Mouse (Mus musculus) frontal cortex, postnatal 10 days (tissue): Measurements from ENCODE around the gene Slc17a7.
"Not testable (repeated sequence)": the region's sequence is repeated elsewhere in the genome, so short reads cannot be mapped to it uniquely, and the experiment has no call there.

Experiments used
- DNase-seq, 2 experiments: peaks; one replicate each; pipeline ENCODE4 v3.0.0; 2022; ENCODE audit warnings: low spot score in 2 of 2, mixed read lengths in 1 of 2

The Slc17a7 gene

DNA sequence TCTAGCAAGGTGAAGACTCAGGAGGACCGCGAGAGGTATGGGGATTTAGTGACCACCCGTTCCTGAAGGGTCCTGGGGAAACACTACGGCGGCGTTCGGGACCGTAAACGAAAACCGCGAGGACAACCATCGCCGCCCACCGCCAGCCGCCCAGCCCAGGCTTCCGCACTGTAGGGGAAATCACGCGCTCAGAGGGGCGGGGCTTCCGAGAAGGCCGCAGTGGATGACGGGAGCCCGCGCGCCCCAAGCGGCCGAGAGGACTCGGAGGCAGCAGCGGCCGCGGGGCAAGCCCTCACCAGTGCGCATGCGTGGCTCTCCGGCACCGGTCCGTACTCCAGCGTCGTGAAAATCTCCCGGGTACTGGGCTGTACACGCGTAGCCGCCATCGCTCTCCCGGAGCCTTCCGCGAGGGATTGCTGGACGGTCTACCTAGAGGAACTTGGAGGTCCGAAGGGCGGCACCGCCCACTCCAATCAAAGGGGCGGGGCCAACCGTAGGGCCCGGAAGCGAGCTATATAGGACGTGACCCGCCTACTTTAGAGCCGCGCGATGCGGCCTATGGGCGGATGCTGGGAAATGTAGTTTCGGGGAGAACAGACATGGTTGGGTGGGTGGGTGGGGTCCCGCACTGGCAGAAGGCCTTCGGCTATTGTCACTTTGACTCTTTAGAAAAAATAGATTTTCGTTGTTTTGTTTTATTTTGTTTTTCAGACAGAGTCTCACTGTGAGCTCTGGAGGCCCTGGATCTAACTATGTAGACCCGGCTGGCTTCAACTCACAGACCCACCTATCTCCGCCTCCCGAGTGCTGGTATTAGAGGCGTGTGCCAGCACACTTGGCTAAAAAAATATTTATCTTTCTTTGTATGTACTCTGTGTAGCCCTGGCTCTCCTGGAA lies 9.4 kb upstream of the Slc17a7 start, which contains the start of the genes Pih1d1 and Aldh16a1:
TSS of gene Pih1d1 (plus strand) at position 208 of the 897 bp plus-strand sequence.
TSS of gene Aldh16a1 (minus strand) at position 489 of the 897 bp plus-strand sequence.
- peak; percentile 94 to 98 for DNase-seq

DNA sequence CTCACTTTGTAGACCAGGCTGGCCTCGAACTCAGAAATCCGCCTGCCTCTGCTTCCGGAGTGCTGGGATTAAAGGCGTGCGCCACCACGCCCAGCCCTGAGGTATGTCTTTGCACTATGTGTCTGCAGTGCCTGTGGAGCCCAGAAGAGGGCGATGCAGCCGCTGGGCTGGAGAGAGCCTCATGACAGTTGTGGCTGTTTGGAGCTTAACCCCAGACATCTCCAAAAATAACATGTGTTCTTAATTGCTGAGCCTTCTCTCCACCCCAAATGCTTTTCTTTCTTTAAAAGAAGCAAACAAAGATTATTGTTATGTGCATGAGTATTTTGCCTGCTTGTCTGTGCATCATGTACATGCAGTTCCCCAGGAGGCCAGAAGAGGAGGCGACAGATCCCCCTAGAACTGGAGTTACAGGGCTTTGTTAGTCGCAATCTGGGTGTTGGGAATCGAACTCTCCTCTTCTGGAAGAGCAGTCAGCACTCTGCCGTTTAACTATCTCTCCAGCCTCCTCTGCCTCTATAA lies 8.7 kb upstream of the Slc17a7 start:
- peak in 1 of 2 experiments; percentile 54 for DNase-seq

- DNase-seq, result no peak
These were observed 8.2 kb upstream of the Slc17a7 start for GRCm38 (mm10) chr7:45155590-45155989.

DNA sequence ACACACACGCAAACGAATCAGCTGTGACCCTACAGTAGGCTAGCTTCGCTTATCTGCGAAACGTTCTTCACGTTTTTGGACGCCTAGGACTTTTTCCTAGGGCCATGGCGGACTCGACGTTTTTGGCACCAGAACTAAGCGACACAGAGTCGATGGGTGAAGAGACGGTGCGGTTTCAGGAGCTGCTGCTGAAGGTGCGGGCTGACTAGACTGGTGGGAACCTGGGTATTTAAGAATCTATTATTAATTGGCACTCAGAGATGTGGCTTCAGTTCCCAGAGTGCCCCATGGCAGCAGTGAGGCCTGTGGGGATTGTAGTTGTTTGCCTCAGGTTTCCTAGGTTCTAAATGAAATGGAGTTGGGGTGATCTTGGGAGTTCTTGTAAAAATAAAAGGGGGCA lies 7.5 kb upstream of the Slc17a7 start:
- DNase-seq, result no peak

DNA sequence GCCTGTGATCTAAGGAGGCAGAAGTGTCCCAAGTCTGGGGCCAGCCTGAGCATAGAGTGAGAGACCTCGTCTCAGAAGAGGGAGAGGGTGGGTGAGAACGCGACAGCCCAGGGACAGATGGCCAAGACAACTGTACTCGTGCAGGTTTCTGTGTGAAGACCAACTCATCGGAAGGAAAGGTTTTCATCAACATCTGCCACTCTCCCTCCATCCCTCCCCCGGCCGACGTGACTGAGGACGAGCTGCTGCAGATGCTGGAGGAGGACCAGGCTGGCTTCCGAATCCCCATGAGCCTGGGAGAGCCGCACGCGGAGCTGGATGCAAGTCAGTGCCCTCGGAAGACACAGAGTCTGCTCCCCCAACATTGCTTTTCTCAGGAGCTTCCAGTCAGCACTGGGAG lies 6.3 kb upstream of the Slc17a7 start:
- DNase-seq, result no peak

GRCm38 (mm10) chr7:45158991-45159390 lies 4.8 kb upstream of the Slc17a7 start:
- DNase-seq, result no peak

GRCm38 (mm10) chr7:45160316-45160800 lies 3.4 kb upstream of the Slc17a7 start:
- no peak for DNase-seq

DNA sequence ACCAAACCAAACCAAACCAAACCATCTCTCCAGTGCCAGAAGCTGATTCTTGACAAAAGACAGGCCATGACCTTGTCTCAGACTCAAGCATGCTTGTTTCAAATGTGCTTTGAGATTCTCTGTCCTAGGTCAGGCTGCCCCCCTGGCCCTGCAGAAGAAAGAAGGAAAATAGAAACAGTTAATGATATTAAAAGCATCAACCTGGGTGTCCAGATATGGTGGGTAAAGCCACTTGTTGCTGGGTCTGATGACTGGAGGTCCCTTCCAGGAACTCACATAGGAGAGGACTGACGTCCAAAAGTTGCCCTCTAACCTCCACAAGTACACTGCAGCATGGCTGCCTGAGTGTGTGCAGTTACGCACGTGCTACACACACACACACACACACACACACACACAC lies 2.9 kb upstream of the Slc17a7 start:
- DNase-seq, result no peak

DNA sequence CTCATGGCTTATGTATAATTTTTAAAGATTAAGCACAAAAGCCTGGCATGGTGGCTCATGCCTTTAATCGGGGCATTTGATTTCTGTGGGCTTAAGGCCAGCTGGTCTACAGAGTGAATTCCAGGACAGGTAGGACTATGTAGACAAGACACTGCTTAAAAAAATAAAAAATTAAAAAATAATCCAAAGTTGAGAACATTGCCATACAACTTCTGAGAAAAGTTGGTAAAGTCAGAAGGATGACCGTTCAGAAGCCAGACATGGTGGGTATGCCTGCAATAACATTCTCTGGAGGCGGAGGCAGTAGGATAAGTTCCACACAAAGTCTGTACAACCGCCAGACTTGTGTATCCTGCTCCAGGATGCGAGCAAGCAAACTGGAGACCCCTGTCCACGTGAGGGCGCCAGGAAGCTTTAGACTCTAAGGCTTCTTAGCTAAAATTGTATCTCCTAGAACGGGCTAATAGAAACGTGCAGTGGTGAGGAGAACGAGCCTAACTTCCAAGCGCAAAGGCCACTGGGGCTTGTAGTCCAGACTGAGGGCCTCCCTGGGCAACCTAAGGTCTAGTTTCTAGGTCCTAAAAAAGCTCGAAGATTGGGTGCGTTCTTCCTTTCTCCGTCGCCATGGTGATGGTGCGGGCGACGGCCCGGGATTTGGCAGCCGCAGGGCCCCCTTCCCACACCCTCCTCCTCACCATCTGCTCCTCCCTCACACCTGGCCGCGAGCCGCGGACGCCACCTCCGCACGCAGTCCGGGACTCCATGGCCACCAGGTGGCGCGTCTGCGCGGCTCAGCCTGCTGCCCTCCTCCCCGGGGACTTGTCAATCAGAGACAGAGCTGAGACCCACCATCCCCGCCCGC lies 1.9 kb upstream of the Slc17a7 start:
- peak; percentile 90 to 91 for DNase-seq

DNA sequence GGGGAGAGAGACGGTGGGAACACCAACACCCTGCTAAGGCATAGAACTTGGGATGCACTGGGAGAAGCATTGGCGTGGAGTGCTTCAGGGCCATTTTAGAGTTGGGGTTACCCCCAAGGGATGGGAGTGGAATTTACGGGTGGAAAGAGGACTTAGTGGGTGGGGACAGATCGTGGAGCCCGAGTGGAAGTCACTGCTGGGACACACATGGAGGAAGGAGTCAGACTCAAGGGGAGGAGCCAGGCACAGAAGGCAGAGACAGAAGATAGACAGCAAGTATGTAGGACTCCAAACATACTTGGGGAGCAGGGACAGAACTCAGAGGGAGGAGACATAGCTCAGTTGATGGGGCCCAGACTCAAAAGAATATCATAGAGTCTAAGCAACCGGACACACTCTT lies 1.2 kb upstream of the Slc17a7 start:
- DNase-seq, result no peak

DNA sequence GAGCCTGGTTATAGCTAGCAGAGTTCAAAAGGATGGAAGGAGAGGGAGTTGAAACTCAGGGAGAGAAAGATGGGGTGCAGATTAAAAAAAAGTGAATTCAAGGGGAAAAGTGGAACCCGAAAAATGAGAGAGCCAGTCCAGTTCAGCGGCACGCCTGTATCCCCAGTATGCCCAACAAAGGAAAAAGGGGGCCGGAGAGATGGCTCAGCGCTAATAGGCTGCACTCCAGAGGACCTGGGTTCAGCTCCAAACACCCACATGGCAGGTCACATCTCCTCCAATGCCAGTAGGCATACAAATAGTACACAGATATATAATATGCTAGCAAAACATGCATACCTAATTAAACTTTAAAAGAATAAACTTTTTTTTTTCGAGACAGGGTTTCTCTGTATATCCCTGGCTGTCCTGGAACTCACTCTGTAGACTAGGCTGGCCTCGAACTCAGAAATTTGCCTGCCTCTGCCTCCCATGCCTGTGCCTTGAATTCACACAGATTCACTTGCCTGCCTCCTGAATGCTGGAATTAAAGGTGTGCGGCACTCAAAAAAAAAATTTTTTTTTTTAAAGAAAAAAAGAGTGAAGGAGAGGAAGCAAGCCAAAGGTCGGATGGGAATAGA lies 643 bp upstream of the Slc17a7 start:
- no peak for DNase-seq

DNA sequence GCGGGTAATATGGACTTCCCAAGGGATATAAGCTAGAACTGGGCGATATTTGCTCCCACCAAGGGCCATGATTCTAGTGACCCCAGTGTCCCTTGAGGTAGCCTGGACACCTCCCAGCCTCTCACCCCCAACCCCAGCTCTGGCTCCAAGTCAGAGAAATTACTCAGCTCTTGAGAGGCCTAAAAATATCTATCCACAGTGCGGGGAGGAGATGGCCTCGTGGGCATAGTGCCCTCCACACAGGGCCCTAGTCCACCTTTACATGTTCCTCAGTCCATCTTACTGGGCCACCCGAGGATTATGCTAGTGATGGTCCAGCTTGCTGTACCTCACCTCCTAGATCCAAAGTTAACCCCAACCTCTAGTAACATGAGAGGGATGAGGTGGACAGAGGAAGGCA lies 1.1 kb downstream of the Slc17a7 start:
- no peak for DNase-seq

DNA sequence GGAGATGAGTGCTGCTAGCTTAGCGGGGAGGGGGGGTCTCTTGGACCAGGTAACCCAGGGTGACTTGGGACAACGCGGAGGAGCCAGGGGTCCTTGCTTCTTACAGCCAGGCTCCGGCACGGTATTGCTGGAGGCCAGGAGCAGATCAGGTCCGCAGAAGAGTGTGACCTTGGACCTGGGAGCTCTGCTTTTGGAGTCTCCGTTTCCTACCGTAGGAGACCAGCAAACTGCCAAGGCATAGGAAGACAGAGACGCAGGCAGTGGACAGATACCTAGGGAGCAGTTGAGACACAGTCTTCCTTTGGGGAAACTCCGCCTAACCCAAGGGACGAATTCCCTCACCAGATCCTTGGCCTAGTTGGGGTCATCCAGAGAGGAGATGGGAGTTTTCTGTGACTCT lies 2.0 kb downstream of the Slc17a7 start:
- no peak for DNase-seq

DNA sequence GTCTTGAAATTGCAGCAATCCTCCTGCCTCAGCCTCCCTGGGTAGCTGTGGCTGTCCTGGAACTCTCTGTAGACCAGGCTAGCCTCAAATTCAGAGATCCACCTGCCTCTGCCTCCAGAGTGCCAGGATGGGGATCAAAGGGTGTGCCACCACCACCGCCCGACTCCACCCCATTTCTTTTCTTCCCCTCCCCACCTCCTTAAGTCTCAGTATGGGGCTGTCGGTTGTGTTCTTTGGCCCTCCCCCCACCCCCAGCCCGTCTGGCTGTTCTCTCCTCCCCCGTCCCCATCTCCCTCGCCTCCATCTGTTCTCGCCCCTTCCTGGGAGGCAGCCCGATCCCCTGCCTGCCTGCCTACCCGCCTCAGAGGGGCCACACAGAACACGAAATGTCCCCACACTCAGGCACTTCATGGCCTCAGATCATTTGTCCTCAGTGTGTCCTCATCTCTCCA lies 3.2 kb downstream of the Slc17a7 start:
- no peak for DNase-seq

- DNase-seq, result no peak
These were observed 4.2 kb downstream of the Slc17a7 start for GRCm38 (mm10) chr7:45167761-45168445.

DNA sequence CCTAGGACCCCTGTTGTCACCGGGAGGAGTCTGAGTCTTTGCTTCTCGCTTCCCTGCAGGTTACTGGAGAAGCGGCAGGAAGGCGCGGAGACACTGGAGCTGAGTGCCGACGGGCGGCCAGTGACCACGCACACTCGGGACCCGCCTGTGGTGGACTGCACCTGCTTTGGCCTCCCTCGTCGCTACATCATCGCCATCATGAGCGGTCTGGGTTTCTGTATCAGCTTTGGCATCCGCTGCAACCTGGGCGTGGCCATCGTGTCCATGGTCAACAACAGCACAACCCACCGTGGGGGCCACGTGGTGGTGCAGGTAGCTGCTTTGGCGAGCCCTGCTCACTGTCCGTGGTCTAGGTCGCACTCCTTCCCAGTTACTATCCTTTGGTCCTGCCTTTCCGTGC lies 4.9 kb downstream of the Slc17a7 start:
- no peak for DNase-seq

- DNase-seq, result no peak
These were observed 5.7 kb downstream of the Slc17a7 start for GRCm38 (mm10) chr7:45169495-45169894.

GRCm38 (mm10) chr7:45172974-45173373 lies 9.2 kb downstream of the Slc17a7 start:
- no peak for DNase-seq

DNA sequence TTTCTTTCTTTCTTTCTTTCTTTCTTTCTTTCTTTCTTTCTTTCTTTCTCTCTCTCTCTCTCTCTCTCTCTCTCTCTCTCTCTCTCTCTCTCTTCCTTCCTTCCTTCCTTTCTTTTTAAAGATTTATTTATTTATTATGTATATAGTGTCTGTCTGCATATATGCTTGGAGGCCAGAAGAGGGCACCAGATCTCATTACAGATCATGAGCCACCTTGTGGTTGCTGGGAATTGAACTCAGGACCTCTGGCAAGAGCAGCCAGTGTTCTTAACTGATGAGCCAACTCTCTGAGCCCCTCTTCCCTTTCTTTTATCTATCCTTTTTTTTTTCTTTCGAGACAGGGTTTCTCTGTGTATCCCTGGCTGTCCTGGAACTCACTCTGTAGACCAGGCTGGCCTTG lies 10.0 kb downstream of the Slc17a7 start:
- DNase-seq, result not testable (repeated sequence)

DNA sequence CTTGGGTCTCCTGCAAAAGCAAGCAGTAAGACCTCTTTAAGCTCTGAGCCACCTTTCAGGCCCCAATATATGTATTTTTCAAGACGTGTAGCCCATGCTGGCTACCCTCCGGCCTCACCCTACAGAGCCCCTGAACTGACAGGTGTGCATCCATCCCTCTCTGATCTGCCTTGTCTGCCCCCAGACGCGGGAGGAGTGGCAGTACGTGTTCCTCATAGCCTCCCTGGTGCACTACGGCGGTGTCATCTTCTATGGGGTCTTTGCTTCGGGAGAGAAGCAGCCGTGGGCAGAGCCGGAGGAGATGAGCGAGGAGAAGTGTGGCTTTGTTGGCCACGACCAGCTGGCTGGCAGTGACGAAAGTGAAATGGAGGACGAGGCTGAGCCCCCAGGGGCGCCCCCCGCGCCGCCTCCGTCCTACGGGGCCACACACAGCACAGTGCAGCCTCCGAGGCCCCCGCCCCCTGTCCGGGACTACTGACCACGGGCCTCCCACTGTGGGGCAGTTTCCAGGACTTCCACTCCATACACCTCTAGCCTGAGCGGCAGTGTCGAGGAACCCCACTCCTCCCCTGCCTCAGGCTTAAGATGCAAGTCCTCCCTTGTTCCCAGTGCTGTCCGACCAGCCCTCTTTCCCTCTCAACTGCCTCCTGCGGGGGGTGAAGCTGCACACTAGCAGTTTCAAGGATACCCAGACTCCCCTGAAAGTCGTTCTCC lies 11.0 kb downstream of the Slc17a7 start:
- no peak for DNase-seq
